In the genomic region with DNA sequence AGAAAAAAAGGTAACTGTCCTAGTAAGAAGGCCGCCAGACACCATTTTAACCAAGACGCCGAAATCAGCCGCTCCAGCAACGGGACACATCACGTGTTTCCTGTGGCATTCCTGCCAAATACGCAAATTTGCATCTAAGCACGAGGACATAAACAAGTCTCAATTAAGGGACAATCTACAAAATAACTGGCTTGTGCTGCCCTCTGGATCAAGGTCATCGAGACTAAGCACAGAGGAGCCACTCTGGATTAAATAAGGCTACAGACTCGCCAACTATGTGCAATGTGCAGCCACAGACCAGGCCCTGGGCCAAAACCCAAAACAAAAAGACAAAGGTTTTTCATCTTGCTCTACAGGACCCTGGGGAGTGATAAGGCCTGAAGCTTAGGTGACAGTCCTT, we compare ENCODE assay signal across 17 mouse cellular contexts. TPM values are rescaled to one million over a fixed set of nuclear protein-coding genes. Genes with fewer than 3 reads are reported as not detected.
A peak's percentile ranks its signal among the peaks of the same experiment; 100 is the strongest.
DNase-seq lines count a peak whose midpoint lies in the region; ATAC-seq lines count a peak whose summit lies in the region.
"Had no signal": no experiment of that assay in that cellular context is flagged by ENCODE, and none has a peak within 500 bp of the region (broad histone marks: within the 10 kb centered on the region; RNA-seq: fewer than 3 reads in every experiment).

No protein-coding gene starts in this region.

- H3K4me3 ChIP-seq in heart, embryonic 16.5 days (ENCODE audit: low read length): no peak overlapping the region
- H3K4me3 ChIP-seq: erythroblast, embryonic 14.5 days; hindbrain, embryonic 15.5 days; limb, embryonic 13.5 days; lung, embryonic 15.5 days; midbrain, embryonic 12.5 days; neural tube, embryonic 12.5 days had no signal

- H3K36me3 ChIP-seq in heart, embryonic 16.5 days (ENCODE audit: control insufficient read depth, insufficient read depth): peaks cover 71% of the 10 kb centered on the region

- peak overlapping the region; percentile 23; the same call in 1 of the 2 replicates for H3K9ac ChIP-seq in heart, embryonic 16.5 days (ENCODE audit: low read length)
- H3K9ac ChIP-seq: hindbrain, embryonic 15.5 days; limb, embryonic 13.5 days; lung, embryonic 15.5 days; midbrain, embryonic 12.5 days; neural tube, embryonic 12.5 days had no signal

- peak; percentile 64 for DNase-seq in adrenal gland, adult 2 months
- no peak for DNase-seq in adrenal gland, postnatal 4 days (ENCODE audit: low spot score in 2 of 2)
- peak; percentile 50 for DNase-seq in kidney, adult 18-20 months
- no peak for DNase-seq in kidney, postnatal 4 days
- DNase-seq in Muller cell, postnatal 12 days (ENCODE audit: inconsistent ontology term): peak; percentile 88
- DNase-seq: cerebellum, postnatal 25 days; gastrocnemius, postnatal 25 days; thymus, adult 2 months had no signal

- H3K27ac ChIP-seq in heart, embryonic 16.5 days (ENCODE audit: low read length): peak overlapping the region; percentile 36
- H3K27ac ChIP-seq: hindbrain, embryonic 15.5 days; limb, embryonic 13.5 days; lung, embryonic 15.5 days; midbrain, embryonic 12.5 days; neural tube, embryonic 12.5 days had no signal

- 80% methylated on average over 10 of the region's 10 CpGs for WGBS in heart, embryonic 16.5 days

- no peaks in the 10 kb centered on the region for H3K27me3 ChIP-seq in heart, embryonic 16.5 days (ENCODE audit: control insufficient read depth, insufficient read depth, low read length)
- H3K27me3 ChIP-seq: hindbrain, embryonic 15.5 days; limb, embryonic 13.5 days; lung, embryonic 15.5 days; midbrain, embryonic 12.5 days; neural tube, embryonic 12.5 days had no signal

- ATAC-seq in heart, embryonic 16.5 days (replicated peaks; ENCODE audit: extremely low read depth, insufficient read depth, low FRiP score): no peak
- ATAC-seq in erythroid progenitor cell, adult 5-6 weeks (replicated peaks; ENCODE audit: low FRiP score, poor library complexity, severe bottlenecking): no peak
- ATAC-seq in activated CD4-positive, CD25-positive, alpha-beta regulatory T cell, adult 4 months: no peak

- H3K4me1 ChIP-seq in heart, embryonic 16.5 days (ENCODE audit: control insufficient read depth, insufficient read depth, low read length): peaks cover 7% of the 10 kb centered on the region
- H3K4me1 ChIP-seq: hindbrain, embryonic 15.5 days; limb, embryonic 13.5 days; lung, embryonic 15.5 days; midbrain, embryonic 12.5 days; neural tube, embryonic 12.5 days had no signal

- no peaks in the 10 kb centered on the region for H3K9me3 ChIP-seq in heart, embryonic 16.5 days (replicated peaks; ENCODE audit: control insufficient read depth, low read length)
- H3K9me3 ChIP-seq: hindbrain, embryonic 15.5 days; limb, embryonic 13.5 days; lung, embryonic 15.5 days; midbrain, embryonic 12.5 days; neural tube, embryonic 12.5 days had no signal

- H3K4me2 ChIP-seq in heart, embryonic 16.5 days (ENCODE audit: low read depth, low read length): no peak overlapping the region
- H3K4me2 ChIP-seq: hindbrain, embryonic 15.5 days; limb, embryonic 13.5 days; lung, embryonic 15.5 days; midbrain, embryonic 12.5 days; neural tube, embryonic 12.5 days had no signal

RNA-seq across cellular contexts. Expression of a gene that starts 10.0 kb away (rescaled TPM):
- not detected for total RNA-seq in adrenal gland, adult 2 months (2021)
- 0.06 TPM in 1 of 2 replicates, not detected in the other for polyA plus RNA-seq in adrenal gland, adult 2 months (2012; rRNA removed)
- total RNA-seq in adrenal gland, postnatal 4 days (2021): under 1 TPM in 1 of 2 experiments, not detected in 1; 0.14 TPM
- 0.07 TPM in 1 of 2 replicates, not detected in the other for polyA plus RNA-seq in heart, embryonic 16.5 days (2015; fragmentation: Nextera tagmentation; extraction: Ambion mirVana)
- total RNA-seq in erythroid progenitor cell, adult 5-6 weeks (2015; ENCODE audit: low replicate concordance): not detected in 2 replicates
- not detected in 2 replicates for total RNA-seq in erythroid progenitor cell, adult 5-6 weeks (2017; ENCODE audit: low replicate concordance)
- not detected for polyA plus RNA-seq in activated CD4-positive, CD25-positive, alpha-beta regulatory T cell, adult 4 months (2017; shearing (Covaris generic))
- total RNA-seq: gastrocnemius, postnatal 25 days had no signal
- polyA plus RNA-seq: erythroblast, embryonic 14.5 days; lung, embryonic 15.5 days; midbrain, embryonic 12.5 days; neural tube, embryonic 12.5 days had no signal

RNA-seq across cellular contexts. Expression of a gene that starts 18.0 kb away (rescaled TPM):
- total RNA-seq in adrenal gland, adult 2 months (2021): 10 to 100 TPM; 76.0 to 85.0 TPM
- 223 and 257 TPM in 2 replicates for polyA plus RNA-seq in adrenal gland, adult 2 months (2012; rRNA removed)
- total RNA-seq in adrenal gland, postnatal 4 days (2021): 100 to 1,000 TPM in 1 of 2 experiments, 10 to 100 TPM in 1; 95.7 to 103 TPM
- 98.6 and 99.1 TPM in 2 replicates for polyA plus RNA-seq in heart, embryonic 16.5 days (2015; fragmentation: Nextera tagmentation; extraction: Ambion mirVana)
- 10.8 and 15.9 TPM in 2 replicates for total RNA-seq in erythroid progenitor cell, adult 5-6 weeks (2015; ENCODE audit: low replicate concordance)
- 9.5 and 12.0 TPM in 2 replicates for total RNA-seq in erythroid progenitor cell, adult 5-6 weeks (2017; ENCODE audit: low replicate concordance)
- 10 to 100 TPM; 47.3 to 60.5 TPM for polyA plus RNA-seq in activated CD4-positive, CD25-positive, alpha-beta regulatory T cell, adult 4 months (2017; shearing (Covaris generic))

RNA-seq across cellular contexts. Expression of a gene that starts 42.1 kb away (rescaled TPM):
- total RNA-seq in adrenal gland, adult 2 months (2021): 10 to 100 TPM; 16.3 to 35.2 TPM
- 119 and 158 TPM in 2 replicates for polyA plus RNA-seq in adrenal gland, adult 2 months (2012; rRNA removed)
- total RNA-seq in adrenal gland, postnatal 4 days (2021): 10 to 100 TPM; 62.1 to 63.9 TPM
- 29.2 and 35.4 TPM in 2 replicates for polyA plus RNA-seq in heart, embryonic 16.5 days (2015; fragmentation: Nextera tagmentation; extraction: Ambion mirVana)
- total RNA-seq in erythroid progenitor cell, adult 5-6 weeks (2015; ENCODE audit: low replicate concordance): 153 and 187 TPM in 2 replicates
- total RNA-seq in erythroid progenitor cell, adult 5-6 weeks (2017; ENCODE audit: low replicate concordance): 47.2 and 63.3 TPM in 2 replicates
- polyA plus RNA-seq in activated CD4-positive, CD25-positive, alpha-beta regulatory T cell, adult 4 months (2017; shearing (Covaris generic)): 10 to 100 TPM; 13.7 to 15.0 TPM

RNA-seq across cellular contexts. Expression of a gene that starts 54.7 kb away (rescaled TPM):
- total RNA-seq in adrenal gland, adult 2 months (2021): 1 to 10 TPM; 2.4 to 2.6 TPM
- polyA plus RNA-seq in adrenal gland, adult 2 months (2012; rRNA removed): 3.7 and 4.1 TPM in 2 replicates
- total RNA-seq in adrenal gland, postnatal 4 days (2021): 1 to 10 TPM; 5.3 to 6.0 TPM
- 3.6 and 4.5 TPM in 2 replicates for polyA plus RNA-seq in heart, embryonic 16.5 days (2015; fragmentation: Nextera tagmentation; extraction: Ambion mirVana)
- total RNA-seq in erythroid progenitor cell, adult 5-6 weeks (2015; ENCODE audit: low replicate concordance): 34.0 and 39.3 TPM in 2 replicates
- total RNA-seq in erythroid progenitor cell, adult 5-6 weeks (2017; ENCODE audit: low replicate concordance): 65.2 and 96.7 TPM in 2 replicates
- not detected for polyA plus RNA-seq in activated CD4-positive, CD25-positive, alpha-beta regulatory T cell, adult 4 months (2017; shearing (Covaris generic))

Comparison
In these comparisons a context has a peak if more than half of its experiments do, and no peak if none do; other contexts are left out.
1. DNase-seq: peak in adrenal gland, adult 2 months (single experiment), kidney, adult 18-20 months (single experiment) and Muller cell, postnatal 12 days (single experiment); none in adrenal gland, postnatal 4 days (0 of 2) and kidney, postnatal 4 days (0 of 2).
2. RNA of a gene that starts 18.0 kb away (total RNA-seq): 95.7 to 103 TPM in adrenal gland, postnatal 4 days and 76.0 to 85.0 TPM in adrenal gland, adult 2 months; 9.5 to 15.9 TPM in erythroid progenitor cell, adult 5-6 weeks; every median in the first group is over 4 times any median in the second.